Mouse (Mus musculus): ENCODE results near the gene Ctdspl. TPM values are rescaled to one million over a fixed set of nuclear protein-coding genes. Genes with fewer than 3 reads are reported as not detected.

The Ctdspl gene
- polyA plus RNA-seq, 1 experiment from 2014 or later = 22.9 TPM

DNA sequence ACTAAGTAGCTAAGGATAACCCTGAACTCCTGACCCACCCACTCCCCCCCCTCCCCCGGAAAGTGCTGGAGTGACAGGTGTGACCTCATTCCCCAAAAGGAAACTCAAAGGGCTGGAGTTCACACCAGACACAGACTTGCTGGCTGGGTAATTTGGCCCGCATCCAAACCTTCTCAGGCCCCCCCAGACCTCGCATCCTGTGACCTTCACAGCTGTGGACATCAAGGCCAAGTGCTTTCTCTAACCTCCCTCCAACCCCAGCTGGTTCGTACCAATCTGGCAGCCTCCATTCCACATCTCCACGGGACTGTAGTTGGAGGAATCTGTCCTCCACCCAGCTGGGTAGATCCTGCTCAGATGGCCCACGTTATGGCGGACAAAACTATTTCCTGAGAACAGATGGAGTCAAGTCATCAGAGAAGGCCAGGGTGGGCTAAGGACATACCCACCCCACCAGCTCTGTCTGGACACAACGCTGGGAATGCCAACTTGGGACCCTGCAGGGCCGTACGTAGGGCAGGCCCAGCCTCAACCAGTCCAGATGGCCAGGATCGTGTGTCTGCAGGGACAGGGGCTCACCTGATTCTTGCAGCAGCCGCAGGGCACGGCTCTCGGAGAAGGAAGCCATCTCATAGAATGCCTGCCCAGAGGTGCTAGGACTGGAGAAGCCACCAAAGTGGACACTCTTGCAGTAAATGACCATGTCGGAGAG is 147.1 kb downstream of the Ctdspl start:
- DNase-seq = peak; percentile 60

DNA sequence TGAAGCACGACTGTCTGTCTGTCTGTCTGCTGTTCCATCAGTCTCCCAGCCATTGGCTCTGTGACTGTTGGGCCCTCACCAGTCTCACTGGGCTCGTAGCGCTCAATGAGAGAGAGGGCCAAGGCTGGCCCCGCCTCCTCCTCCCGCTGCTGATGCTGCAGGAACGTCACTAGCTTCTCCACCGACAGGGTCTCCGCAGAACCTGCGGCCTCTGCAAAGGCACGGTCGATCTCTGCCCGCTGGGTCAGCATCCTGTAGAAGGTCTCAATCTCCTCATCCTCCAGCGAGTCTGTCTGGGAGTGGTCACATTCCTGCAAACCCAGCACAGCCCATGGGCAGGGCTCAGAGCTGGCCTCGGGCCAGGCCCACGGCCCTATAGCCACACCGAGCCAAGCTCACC is 149.4 kb downstream of the Ctdspl start:
- peaks cover 15% of the 10 kb centered on the region; the same call in 1 of the 2 replicates for H3K36me3 ChIP-seq (ENCODE audit: insufficient read depth)
- H3K27me3 ChIP-seq (ENCODE audit: insufficient read depth, low read length) = no peaks in the 10 kb centered on the region
- H3K4me2 ChIP-seq = no peak overlapping the region

More for the DNA sequence above, 147.1 kb downstream of the Ctdspl start:
- H3K4me3 ChIP-seq (ENCODE audit: low read depth, low read length) = no peak overlapping the region
- no peak overlapping the region for H3K27ac ChIP-seq (ENCODE audit: low read depth)
- no peak for ATAC-seq (ENCODE audit: insufficient read depth)
- no peaks in the 10 kb centered on the region for H3K9me3 ChIP-seq (ENCODE audit: low read depth, low read length)
- no peak overlapping the region for H3K4me2 ChIP-seq
- H3K9ac ChIP-seq = no peak overlapping the region
- peaks cover 2% of the 10 kb centered on the region; the same call in 1 of the 2 replicates for H3K4me1 ChIP-seq (ENCODE audit: insufficient read depth)
- TF ChIP-seq CTCF (IDR thresholded peaks at IDR 0.05; ENCODE audit: low read depth) = no peak
- 69% methylated on average over 15 of the region's 15 CpGs for WGBS
- H3K36me3 ChIP-seq (ENCODE audit: insufficient read depth) = peaks cover 15% of the 10 kb centered on the region; the same call in 1 of the 2 replicates
- H3K27me3 ChIP-seq (ENCODE audit: insufficient read depth, low read length) = no peaks in the 10 kb centered on the region

DNA sequence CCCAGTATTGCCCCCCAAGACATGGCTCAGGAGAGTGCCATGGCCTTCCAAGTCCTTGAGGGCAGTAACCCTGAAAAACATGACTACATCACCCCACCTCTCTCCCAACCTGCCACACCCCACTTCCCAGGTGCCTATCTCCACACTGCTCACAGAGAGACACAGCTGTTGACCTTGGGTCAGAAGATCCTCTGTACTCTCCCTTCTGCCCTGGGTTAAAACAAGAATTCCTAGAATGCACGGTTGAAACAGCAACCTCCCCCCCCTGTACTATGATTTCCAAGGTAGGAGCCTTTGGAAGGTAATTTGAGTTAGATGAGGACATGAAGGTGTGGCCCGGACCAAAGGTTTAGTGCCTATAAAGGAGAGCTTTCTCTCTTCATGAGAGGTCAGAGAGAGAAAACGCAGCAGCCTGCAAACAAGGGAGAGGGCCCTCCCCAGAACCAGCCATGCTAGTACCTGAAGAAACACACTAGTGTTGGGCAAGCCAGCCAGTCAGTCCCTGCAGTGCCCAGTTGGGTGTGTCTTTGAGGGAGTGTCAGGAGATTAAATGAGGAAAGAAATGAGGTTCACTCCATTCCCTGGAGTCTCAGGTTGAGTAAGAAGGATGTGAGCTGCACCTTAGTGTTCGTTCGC is 153.9 kb downstream of the Ctdspl start:
- no peak overlapping the region for H3K4me2 ChIP-seq
- no peak for TF ChIP-seq CTCF (IDR thresholded peaks at IDR 0.05; ENCODE audit: low read depth)
- 69% methylated on average over 5 of the region's 5 CpGs for WGBS

More for the DNA sequence above, 149.4 kb downstream of the Ctdspl start:
- Histone ChIP-seq H3K9ac (no peak overlapping the region), H3K9me3 (ENCODE audit: low read depth, low read length) (no peaks in the 10 kb centered on the region), H3K27ac (ENCODE audit: low read depth) (no peak overlapping the region), H3K4me1 (ENCODE audit: insufficient read depth) (peaks cover 2% of the 10 kb centered on the region; the same call in 1 of the 2 replicates), H3K4me3 (ENCODE audit: low read depth, low read length) (no peak overlapping the region)
- DNase-seq (no peak), ATAC-seq (ENCODE audit: insufficient read depth) (no peak)
- no peak for TF ChIP-seq CTCF (IDR thresholded peaks at IDR 0.05; ENCODE audit: low read depth)
- 58% methylated on average over 16 of the region's 16 CpGs for WGBS

DNA sequence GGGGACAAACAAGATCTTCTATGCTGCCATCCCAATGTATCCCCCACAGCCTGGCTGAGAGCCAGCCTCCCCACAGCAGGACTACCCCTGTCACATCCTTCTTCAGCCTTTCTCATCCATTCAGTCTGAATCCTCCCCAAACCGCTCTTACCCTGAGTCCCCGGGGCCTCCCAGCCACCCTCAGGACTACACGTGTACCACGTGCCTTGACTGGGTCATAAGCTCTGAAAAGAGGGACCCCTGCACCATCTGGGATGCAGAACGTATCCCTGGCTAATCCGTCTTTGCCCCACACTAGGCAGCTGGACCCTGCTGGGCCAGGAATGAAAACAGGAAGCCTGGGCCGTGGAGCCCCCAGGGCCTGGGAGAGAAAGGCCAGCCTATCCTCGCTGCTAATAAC is 155.8 kb downstream of the Ctdspl start:
- H3K4me2 ChIP-seq = no peak overlapping the region
- peak overlapping the region; percentile 63 for H3K27ac ChIP-seq (ENCODE audit: low read depth)
- WGBS = 28% methylated on average over 8 of the region's 8 CpGs
- ATAC-seq (ENCODE audit: insufficient read depth) = peak; percentile 64
- H3K9me3 ChIP-seq (ENCODE audit: low read depth, low read length) = no peaks in the 10 kb centered on the region
- no peak overlapping the region for H3K9ac ChIP-seq
- H3K4me3 ChIP-seq (ENCODE audit: low read depth, low read length) = no peak overlapping the region
- peaks cover 4% of the 10 kb centered on the region; the same call in 1 of the 2 replicates for H3K4me1 ChIP-seq (ENCODE audit: insufficient read depth)
- DNase-seq = peak; percentile 39
- 0 out of 2 replicates have a peak, but pooled peaks cover 3% of the 10 kb centered on the region for H3K36me3 ChIP-seq (ENCODE audit: insufficient read depth)
- H3K27me3 ChIP-seq (ENCODE audit: insufficient read depth, low read length) = no peaks in the 10 kb centered on the region
- TF ChIP-seq CTCF (IDR thresholded peaks at IDR 0.05; ENCODE audit: low read depth) = no peak

More for the DNA sequence above, 153.9 kb downstream of the Ctdspl start:
- DNase-seq (no peak), ATAC-seq (ENCODE audit: insufficient read depth) (no peak)
- H3K27me3 ChIP-seq (ENCODE audit: insufficient read depth, low read length) = no peaks in the 10 kb centered on the region
- H3K9me3 ChIP-seq (ENCODE audit: low read depth, low read length) = no peaks in the 10 kb centered on the region
- H3K9ac ChIP-seq = no peak overlapping the region
- no peak overlapping the region for H3K27ac ChIP-seq (ENCODE audit: low read depth)
- H3K4me1 ChIP-seq (ENCODE audit: insufficient read depth) = peaks cover 4% of the 10 kb centered on the region; the same call in 1 of the 2 replicates
- H3K36me3 ChIP-seq (ENCODE audit: insufficient read depth) = 0 out of 2 replicates have a peak, but pooled peaks cover 3% of the 10 kb centered on the region
- H3K4me3 ChIP-seq (ENCODE audit: low read depth, low read length) = no peak overlapping the region

- DNase-seq (no peak), ATAC-seq (ENCODE audit: insufficient read depth) (no peak)
- peak overlapping the region; percentile 63; the same call in 1 of the 2 replicates for H3K27ac ChIP-seq (ENCODE audit: low read depth)
These were observed 156.6 kb downstream of the Ctdspl start for GRCm38 (mm10) chr9:119082656-119083430.

DNA sequence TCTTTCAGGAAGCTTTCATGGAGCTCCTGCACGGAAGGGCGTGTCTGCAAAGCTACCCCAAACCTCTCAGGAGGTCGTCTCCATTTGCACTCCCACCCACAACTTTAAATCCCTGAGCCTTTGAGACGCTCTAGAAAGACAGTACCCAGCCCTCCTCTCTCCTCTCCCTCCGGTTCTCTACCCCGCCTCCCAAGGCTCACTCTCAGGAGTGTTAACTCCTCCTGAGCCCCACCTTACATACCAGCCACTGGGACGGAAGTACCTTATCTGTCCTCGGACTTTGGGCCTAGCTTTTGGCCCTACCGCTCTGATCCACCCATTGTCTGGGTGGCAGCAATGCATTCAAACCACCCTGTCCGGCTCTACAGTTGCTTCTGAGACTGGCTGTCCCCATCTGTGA is 157.7 kb downstream of the Ctdspl start:
- peaks cover 10% of the 10 kb centered on the region; the same call in 1 of the 2 replicates for H3K4me1 ChIP-seq (ENCODE audit: insufficient read depth)
- no peak for TF ChIP-seq CTCF (IDR thresholded peaks at IDR 0.05; ENCODE audit: low read depth)
- H3K27me3 ChIP-seq (ENCODE audit: insufficient read depth, low read length) = no peaks in the 10 kb centered on the region
- WGBS = 69% methylated on average over 10 of the region's 10 CpGs
- 0 out of 2 replicates have a peak, but pooled peaks cover 3% of the 10 kb centered on the region for H3K36me3 ChIP-seq (ENCODE audit: insufficient read depth)
- H3K4me2 ChIP-seq = no peak overlapping the region
- H3K4me3 ChIP-seq (ENCODE audit: low read depth, low read length) = no peak overlapping the region
- no peak for ATAC-seq (ENCODE audit: insufficient read depth)
- H3K9ac ChIP-seq = no peak overlapping the region
- DNase-seq = no peak
- no peaks in the 10 kb centered on the region for H3K9me3 ChIP-seq (ENCODE audit: low read depth, low read length)
- H3K27ac ChIP-seq (ENCODE audit: low read depth) = no peak overlapping the region

More at GRCm38 (mm10) chr9:119082656-119083430, 156.6 kb downstream of the Ctdspl start:
- Histone ChIP-seq H3K4me3 (ENCODE audit: low read depth, low read length) (no peak overlapping the region), H3K9me3 (ENCODE audit: low read depth, low read length) (no peaks in the 10 kb centered on the region), H3K36me3 (ENCODE audit: insufficient read depth) (0 out of 2 replicates have a peak, but pooled peaks cover 3% of the 10 kb centered on the region), H3K27me3 (ENCODE audit: insufficient read depth, low read length) (no peaks in the 10 kb centered on the region), H3K9ac (no peak overlapping the region), H3K4me2 (no peak overlapping the region), H3K4me1 (ENCODE audit: insufficient read depth) (peaks cover 8% of the 10 kb centered on the region; the same call in 1 of the 2 replicates)
- no peak for TF ChIP-seq CTCF (IDR thresholded peaks at IDR 0.05; ENCODE audit: low read depth)
- WGBS = 71% methylated on average over 7 of the region's 7 CpGs

All from lung, embryonic 14.5 days (tissue).